ENCODE assay signal across 28 mouse cellular contexts in the genomic region with DNA sequence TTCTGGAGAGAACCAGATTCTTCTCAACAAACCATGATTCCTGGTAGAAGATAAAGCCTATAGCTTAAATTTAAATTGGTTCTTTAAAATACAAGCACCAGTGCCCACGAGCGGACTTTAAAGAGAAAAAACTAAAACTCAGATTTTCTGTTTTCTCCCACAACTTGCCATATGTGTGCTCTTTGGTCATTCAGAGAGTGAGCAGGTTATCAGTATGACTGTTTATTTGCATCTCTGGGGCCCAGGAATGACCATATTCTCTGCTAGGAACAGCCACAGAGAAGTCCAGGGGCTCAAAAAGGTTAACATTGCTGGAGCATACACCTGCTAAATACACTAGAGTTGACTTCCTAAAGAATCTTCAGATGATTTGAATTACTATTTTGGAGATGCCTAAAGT.
"Had no signal": no experiment of that assay in that cellular context is flagged by ENCODE, and none has a peak within 500 bp of the region (broad histone marks: within the 10 kb centered on the region; RNA-seq: fewer than 3 reads in every experiment).

No protein-coding gene starts in this region.

- DNase-seq: left cerebral cortex, postnatal 4 days; liver; liver, postnatal 0 days; lung, adult 2 months; lung, embryonic 14.5 days; lung, postnatal 10 days; lung, postnatal 14 days; lung, postnatal 36 days; midbrain, embryonic 14.5 days had no signal

- H3K4me3 ChIP-seq: limb, embryonic 10.5 days; limb, embryonic 12.5 days; limb, embryonic 13.5 days; limb, embryonic 15.5 days; liver, embryonic 12.5 days; liver, embryonic 13.5 days; liver, embryonic 15.5 days; lung, embryonic 15.5 days; megakaryocyte, embryonic 14.5 days; midbrain, embryonic 10.5 days; midbrain, embryonic 12.5 days; midbrain, embryonic 13.5 days; midbrain, embryonic 15.5 days; myocyte; neural tube, embryonic 12.5 days had no signal

- H3K4me2 ChIP-seq: limb, embryonic 12.5 days; limb, embryonic 13.5 days; limb, embryonic 15.5 days; liver, embryonic 11.5 days; liver, embryonic 12.5 days; liver, embryonic 13.5 days; liver, embryonic 15.5 days; lung, embryonic 14.5 days; lung, embryonic 15.5 days; midbrain, embryonic 11.5 days; midbrain, embryonic 12.5 days; midbrain, embryonic 13.5 days; midbrain, embryonic 15.5 days; neural tube, embryonic 12.5 days had no signal

- H3K9ac ChIP-seq: limb, embryonic 12.5 days; limb, embryonic 13.5 days; limb, embryonic 15.5 days; liver, embryonic 12.5 days; liver, embryonic 13.5 days; liver, embryonic 14.5 days; liver, embryonic 15.5 days; liver, postnatal 0 days; lung, embryonic 14.5 days; lung, embryonic 15.5 days; midbrain, embryonic 12.5 days; midbrain, embryonic 13.5 days; midbrain, embryonic 15.5 days; neural tube, embryonic 12.5 days had no signal

- H3K36me3 ChIP-seq: limb, embryonic 10.5 days; midbrain, embryonic 15.5 days had no signal

- H3K27me3 ChIP-seq: limb, embryonic 12.5 days; limb, embryonic 13.5 days; limb, embryonic 15.5 days; liver, embryonic 12.5 days; liver, embryonic 13.5 days; liver, embryonic 15.5 days; lung, embryonic 15.5 days; megakaryocyte, embryonic 14.5 days; midbrain, embryonic 12.5 days; midbrain, embryonic 13.5 days; midbrain, embryonic 15.5 days; neural tube, embryonic 12.5 days had no signal

- H3K9me3 ChIP-seq: limb, embryonic 10.5 days; limb, embryonic 12.5 days; limb, embryonic 13.5 days; limb, embryonic 15.5 days; liver, embryonic 12.5 days; liver, embryonic 13.5 days; liver, embryonic 15.5 days; lung, embryonic 15.5 days; megakaryocyte, embryonic 14.5 days; midbrain, embryonic 10.5 days; midbrain, embryonic 12.5 days; midbrain, embryonic 13.5 days; midbrain, embryonic 15.5 days; neural tube, embryonic 12.5 days had no signal

- H3K4me1 ChIP-seq: limb, embryonic 10.5 days; limb, embryonic 12.5 days; limb, embryonic 13.5 days; limb, embryonic 15.5 days; liver, embryonic 12.5 days; liver, embryonic 13.5 days; liver, embryonic 15.5 days; lung, embryonic 15.5 days; midbrain, embryonic 10.5 days; midbrain, embryonic 12.5 days; midbrain, embryonic 13.5 days; midbrain, embryonic 15.5 days; neural tube, embryonic 12.5 days had no signal

- H3K27ac ChIP-seq: limb, embryonic 10.5 days; limb, embryonic 12.5 days; limb, embryonic 13.5 days; limb, embryonic 15.5 days; liver, embryonic 12.5 days; liver, embryonic 13.5 days; liver, embryonic 14.5 days; liver, embryonic 15.5 days; lung, embryonic 15.5 days; macrophage; midbrain, embryonic 10.5 days; midbrain, embryonic 12.5 days; midbrain, embryonic 13.5 days; midbrain, embryonic 15.5 days; neural tube, embryonic 12.5 days had no signal
